Mouse (Mus musculus): ENCODE measurements around the gene AY074887. TPM values are rescaled to one million over a fixed set of nuclear protein-coding genes. Genes with fewer than 3 reads are reported as not detected.

AY074887 gene
- polyA plus RNA-seq, 1 experiment from 2014 or later: 0.59 TPM

- no peaks in the 10 kb centered on the region for H3K9me3 ChIP-seq
- no peak overlapping the region for H3K9ac ChIP-seq
- H3K27ac ChIP-seq (replicated peaks): no peak overlapping the region
- H3K36me3 ChIP-seq: peaks cover 15% of the 10 kb centered on the region
- H3K4me2 ChIP-seq: no peak overlapping the region
- peaks cover 13% of the 10 kb centered on the region for H3K4me1 ChIP-seq
- no peak overlapping the region for H3K4me3 ChIP-seq
- WGBS: 63% methylated on average over 7 of the region's 7 CpGs
- ATAC-seq (ENCODE audit: extremely low read depth, insufficient number of reproducible peaks, low FRiP score, low TSS enrichment): no peak
- no peaks in the 10 kb centered on the region for H3K27me3 ChIP-seq (replicated peaks)
These were observed 35.2 kb downstream of the AY074887 start for GRCm38 (mm10) chr9:54915576-54915975.

- H3K4me1 ChIP-seq: no peaks in the 10 kb centered on the region
- no peak overlapping the region for H3K4me2 ChIP-seq
- no peak overlapping the region for H3K9ac ChIP-seq
- peaks cover 72% of the 10 kb centered on the region for H3K36me3 ChIP-seq
- H3K27ac ChIP-seq (replicated peaks): no peak overlapping the region
- H3K4me3 ChIP-seq: no peak overlapping the region
- no peaks in the 10 kb centered on the region for H3K27me3 ChIP-seq (replicated peaks)
- WGBS: 74% methylated on average over 5 of the region's 5 CpGs
- no peak for ATAC-seq (ENCODE audit: extremely low read depth, insufficient number of reproducible peaks, low FRiP score, low TSS enrichment)
- H3K9me3 ChIP-seq: no peaks in the 10 kb centered on the region
These were observed 41.4 kb downstream of the AY074887 start for GRCm38 (mm10) chr9:54909446-54909845.

Other genes starting within 250 kb of the AY074887 start
- gene Wdr61, start 216.5 kb downstream of the AY074887 start, polyA plus RNA-seq (2015; fragmentation: Nextera tagmentation; extraction: Ambion mirVana): 91.9 and 102 TPM in 2 replicates
- 17.6 and 19.7 TPM in 2 replicates for gene Crabp1, start 186.2 kb downstream of the AY074887 start, polyA plus RNA-seq (2015; fragmentation: Nextera tagmentation; extraction: Ambion mirVana)
- gene Ireb2, start 87.2 kb downstream of the AY074887 start, polyA plus RNA-seq (2015; fragmentation: Nextera tagmentation; extraction: Ambion mirVana): 19.0 and 19.7 TPM in 2 replicates
- 2.1 and 2.5 TPM in 2 replicates for gene Hykk, start 33.7 kb downstream of the AY074887 start, polyA plus RNA-seq (2015; fragmentation: Nextera tagmentation; extraction: Ambion mirVana)
- gene Psma4, start 208 bp downstream of the AY074887 start, polyA plus RNA-seq (2015; fragmentation: Nextera tagmentation; extraction: Ambion mirVana): 224 and 249 TPM in 2 replicates
- 0.14 and 0.51 TPM in 2 replicates for gene Chrna5, start 29.9 kb upstream of the AY074887 start, polyA plus RNA-seq (2015; fragmentation: Nextera tagmentation; extraction: Ambion mirVana)
- 0.11 and 0.35 TPM in 2 replicates for gene Chrna3, start 75.6 kb upstream of the AY074887 start, polyA plus RNA-seq (2015; fragmentation: Nextera tagmentation; extraction: Ambion mirVana)
- 0.27 and 0.36 TPM in 2 replicates for gene Chrnb4, start 97.8 kb upstream of the AY074887 start, polyA plus RNA-seq (2015; fragmentation: Nextera tagmentation; extraction: Ambion mirVana)
- 26.2 and 27.7 TPM in 2 replicates for gene Ube2q2, start 197.9 kb upstream of the AY074887 start, polyA plus RNA-seq (2015; fragmentation: Nextera tagmentation; extraction: Ambion mirVana)

All from heart, embryonic 13.5 days (tissue).